Mouse (Mus musculus): ENCODE measurements around the gene Pou3f3.

Pou3f3 gene

DNA sequence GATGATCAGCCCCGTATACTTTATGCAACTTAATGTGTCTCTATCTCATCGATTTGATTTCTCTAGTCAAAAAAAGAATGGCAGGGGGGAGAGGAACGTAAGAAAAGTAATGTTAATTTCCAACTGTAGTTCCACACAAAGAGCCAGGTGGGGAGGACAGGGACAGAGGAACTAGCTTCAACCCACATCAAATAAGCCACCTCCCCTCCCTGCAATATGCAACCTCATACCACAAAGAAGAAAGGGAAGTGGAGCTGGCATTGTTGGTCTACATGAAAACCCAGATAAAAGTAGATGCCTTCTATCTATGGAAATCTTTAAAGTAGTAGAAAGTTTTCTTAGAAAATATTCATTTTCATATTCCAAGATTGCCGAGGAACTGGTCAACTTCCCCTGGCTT, 14.7 kb downstream of the Pou3f3 start:
- DNase-seq (ENCODE audit: low read depth, low spot score): no peak

GRCm38 (mm10) chr1:42710995-42711394, 15.4 kb downstream of the Pou3f3 start:
- DNase-seq (ENCODE audit: low read depth, low spot score): no peak

DNA sequence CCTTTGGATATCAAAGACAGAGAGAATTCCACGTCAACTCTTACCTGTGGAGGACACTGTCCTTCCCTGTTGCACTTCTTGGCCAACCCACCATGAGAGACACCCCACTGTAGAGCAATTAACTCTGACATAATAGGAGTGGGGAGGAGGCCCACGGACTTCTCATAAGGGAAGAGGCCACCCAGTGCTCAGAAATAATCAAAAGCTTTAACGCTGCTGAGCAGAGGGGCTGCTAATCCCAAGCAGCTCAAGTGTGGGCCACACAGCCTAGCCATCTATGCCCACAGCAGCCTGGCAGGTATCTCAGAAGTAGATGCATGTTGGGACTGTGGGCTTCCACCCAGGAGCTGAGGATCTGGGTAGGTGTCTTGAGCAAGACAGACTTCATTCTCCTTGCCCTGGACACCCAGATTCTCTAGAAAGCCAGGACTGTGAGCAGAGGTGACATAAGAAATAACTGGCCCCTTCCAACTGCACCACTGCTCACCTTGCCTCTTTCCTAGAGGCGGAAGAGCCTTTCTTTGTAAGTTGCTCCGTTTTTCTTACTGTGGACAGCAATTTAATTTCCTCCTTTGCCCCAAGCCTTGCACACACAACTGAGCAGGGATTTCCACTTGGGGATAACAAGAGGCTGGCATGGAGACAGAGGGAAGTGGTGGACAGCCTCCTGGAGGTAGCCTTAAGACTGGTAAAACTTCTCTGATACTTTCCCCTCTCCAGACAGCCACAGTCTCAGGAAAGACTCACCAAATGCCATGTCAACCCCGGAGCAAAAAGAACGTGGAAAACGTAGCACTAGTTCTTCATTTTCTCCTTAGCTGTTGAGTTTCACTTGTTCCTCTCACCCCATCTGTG, 16.1 kb downstream of the Pou3f3 start:
- DNase-seq (ENCODE audit: low read depth, low spot score): no peak

- no peak for DNase-seq (ENCODE audit: low read depth, low spot score)
Measured at GRCm38 (mm10) chr1:42712311-42712690, 16.7 kb downstream of the Pou3f3 start.

DNA sequence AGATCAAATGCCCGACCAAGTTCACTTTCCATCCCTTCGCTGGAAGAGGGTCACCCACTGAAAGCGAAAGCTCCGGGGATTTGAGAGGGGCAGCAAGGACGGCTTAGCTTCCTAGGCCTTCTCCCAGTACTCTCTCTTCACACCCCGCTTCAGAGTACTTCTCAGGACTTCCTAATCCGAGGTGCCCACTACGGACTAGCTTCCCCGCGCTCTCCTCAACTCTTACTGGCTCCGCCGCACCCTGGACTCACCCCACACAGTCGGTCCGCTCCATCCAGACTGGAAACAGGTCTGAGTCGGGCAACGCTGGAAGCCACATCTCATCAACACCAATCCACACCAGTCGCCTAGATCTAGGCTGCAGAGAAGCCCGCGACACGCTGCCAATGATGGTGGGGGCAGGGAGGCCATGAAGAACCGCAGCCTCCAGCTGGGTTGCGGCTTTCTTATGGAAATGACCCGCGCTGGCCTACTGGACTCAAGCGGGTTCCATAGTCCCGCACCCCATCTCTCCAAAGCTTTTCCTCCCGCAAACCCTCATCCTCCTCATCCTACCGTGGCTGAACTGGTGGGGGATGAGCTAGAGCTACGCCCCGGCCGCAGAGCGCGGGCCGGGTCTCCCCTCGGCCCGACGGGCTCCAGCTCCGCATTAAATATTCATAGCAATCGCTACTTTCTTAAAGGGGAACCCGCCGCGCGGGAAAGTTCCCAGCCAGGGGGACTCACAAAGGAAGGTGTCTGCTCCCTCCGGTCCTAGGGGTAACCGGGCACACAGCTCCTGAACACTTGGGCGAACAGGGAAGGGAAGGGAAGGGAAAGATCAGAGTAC, 17.8 kb downstream of the Pou3f3 start:
- DNase-seq (ENCODE audit: low read depth, low spot score): peak; percentile 65

DNA sequence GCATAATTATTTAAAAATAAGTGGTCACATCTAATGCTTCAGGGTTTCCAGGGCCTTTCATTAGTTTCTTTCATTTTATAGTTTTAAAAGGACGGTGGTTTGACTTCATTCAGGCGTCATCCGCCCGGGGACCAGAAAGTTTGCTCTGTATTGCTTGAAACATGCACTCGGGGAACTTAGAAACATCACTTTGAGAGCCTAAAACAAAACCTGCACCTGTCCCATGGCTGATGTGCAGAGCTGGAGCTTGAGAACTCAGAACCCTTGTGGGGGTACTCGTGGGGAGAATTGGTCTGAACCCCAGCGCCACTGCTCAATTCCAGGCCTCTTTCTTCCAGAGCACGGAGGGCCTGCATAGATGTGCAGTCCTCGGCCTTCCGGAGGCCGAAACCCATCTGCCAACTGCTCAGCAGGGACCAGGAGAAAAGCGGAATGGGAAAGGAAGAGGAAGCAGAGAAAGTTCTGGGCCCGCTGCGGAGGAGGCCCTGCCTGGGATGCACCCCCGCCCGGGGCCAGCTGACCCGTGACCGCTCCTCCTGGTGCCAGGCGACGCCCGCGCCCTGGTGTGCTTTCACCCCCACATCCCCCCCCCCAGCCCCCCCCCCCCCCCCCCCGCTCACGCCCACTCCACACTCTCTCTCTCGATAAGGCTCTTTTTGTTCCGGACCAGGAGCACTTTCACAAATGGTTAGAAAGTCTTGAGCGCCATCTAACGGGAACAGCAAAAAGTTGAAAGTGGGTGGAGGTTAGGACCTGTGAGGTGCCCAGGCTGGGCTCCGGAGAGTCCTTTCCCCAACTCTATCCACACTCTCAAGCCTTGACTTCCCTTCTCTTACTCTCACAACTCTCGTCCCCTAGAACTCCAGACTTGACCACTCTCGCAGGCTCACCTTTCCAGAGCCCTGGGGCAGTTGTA, 18.7 kb downstream of the Pou3f3 start:
- peak; percentile 82 for DNase-seq (ENCODE audit: low read depth, low spot score)

DNA sequence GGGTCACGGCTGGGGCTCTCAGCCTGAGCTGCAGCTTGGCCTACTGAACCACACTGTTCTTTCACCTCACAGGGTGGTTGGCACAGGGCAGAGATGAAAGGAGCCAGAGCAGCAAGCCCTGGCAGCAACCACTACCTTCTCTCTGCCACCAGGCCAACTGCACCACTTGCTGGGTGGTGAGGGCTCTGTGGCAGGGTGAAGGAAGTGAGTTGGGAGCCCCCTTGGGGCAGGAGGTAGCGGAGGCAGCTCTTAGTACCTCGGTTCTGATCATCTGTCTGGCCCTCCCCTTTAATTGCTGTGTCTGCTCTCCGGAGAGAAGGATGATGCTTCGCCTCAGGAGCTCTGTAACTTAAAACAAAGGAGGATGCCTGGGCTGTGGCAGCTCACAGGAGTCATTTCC, 23.0 kb downstream of the Pou3f3 start:
- DNase-seq (ENCODE audit: low read depth, low spot score): peak; percentile 38

GRCm38 (mm10) chr1:42721353-42721752, 25.8 kb downstream of the Pou3f3 start:
- no peak for DNase-seq (ENCODE audit: low read depth, low spot score)

DNA sequence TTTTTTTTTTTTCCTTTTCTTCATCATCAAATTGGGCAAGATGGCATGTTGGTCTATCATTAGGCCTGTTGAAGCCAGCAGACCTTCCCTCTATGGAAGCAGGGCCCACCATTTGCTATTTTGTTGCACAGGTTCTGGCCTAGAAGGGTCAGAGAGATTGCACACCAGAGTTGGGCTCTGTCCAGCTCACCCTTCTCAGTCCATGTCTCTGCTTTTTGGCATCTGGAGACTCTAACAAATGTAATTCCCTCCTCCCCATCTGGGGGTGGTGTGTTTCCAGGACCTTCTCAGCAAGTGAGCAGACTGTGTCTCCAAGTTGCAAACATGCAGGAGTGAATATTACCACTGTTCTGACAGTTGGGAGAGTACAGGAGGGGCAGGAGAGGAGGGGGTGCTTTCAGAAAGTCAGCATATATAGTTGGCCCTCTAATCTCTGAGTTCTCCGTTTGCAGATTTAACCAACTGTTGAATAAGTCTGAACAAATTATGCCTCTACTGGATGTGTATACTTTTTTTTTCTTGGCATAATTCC, 28.3 kb downstream of the Pou3f3 start:
- DNase-seq (ENCODE audit: low read depth, low spot score): no peak

GRCm38 (mm10) chr1:42724881-42725280, 29.3 kb downstream of the Pou3f3 start:
- DNase-seq (ENCODE audit: low read depth, low spot score): peak; percentile 67

DNA sequence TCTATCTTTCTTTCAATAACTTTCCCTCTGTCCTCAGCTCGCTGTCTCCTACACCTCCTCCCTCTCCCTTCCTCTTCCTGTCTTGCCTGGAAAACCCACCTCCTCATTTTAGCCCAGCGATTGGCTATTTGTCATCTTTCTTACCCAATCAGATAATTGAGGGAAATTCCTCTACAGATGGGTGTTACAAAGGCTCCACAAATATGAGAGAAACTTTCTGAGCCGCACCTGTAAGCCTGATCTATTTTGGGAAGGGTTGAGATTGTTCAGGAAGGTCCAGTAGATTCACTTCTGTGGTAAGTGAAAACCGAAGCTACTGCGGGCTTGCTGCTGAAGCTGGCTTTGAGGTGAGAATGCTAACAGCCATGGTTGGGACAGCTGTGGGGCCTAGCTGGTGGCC, 31.6 kb downstream of the Pou3f3 start:
- no peak for DNase-seq (ENCODE audit: low read depth, low spot score)

DNA sequence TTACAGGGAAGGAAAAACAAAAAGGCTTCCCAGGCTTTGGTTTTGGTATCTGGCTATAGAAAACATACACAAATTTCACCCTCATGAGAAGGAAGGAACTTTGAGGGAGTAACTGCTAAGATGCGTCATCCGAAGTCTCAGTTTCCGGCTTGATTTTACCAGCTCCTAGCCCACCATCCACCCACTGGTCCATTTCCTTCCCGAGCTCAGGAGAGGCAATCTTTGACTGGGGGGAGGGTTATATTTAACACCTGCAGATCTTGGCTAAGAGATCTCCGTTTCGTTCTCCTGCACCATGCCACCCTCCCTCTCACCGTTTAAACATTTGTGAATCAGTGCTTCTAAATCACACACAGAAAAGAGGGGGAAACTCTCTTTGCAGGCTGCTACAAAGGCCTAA, 32.1 kb downstream of the Pou3f3 start:
- DNase-seq (ENCODE audit: low read depth, low spot score): no peak

- no peak for DNase-seq (ENCODE audit: low read depth, low spot score)
Measured at GRCm38 (mm10) chr1:42741383-42742241, 46.0 kb downstream of the Pou3f3 start.

DNA sequence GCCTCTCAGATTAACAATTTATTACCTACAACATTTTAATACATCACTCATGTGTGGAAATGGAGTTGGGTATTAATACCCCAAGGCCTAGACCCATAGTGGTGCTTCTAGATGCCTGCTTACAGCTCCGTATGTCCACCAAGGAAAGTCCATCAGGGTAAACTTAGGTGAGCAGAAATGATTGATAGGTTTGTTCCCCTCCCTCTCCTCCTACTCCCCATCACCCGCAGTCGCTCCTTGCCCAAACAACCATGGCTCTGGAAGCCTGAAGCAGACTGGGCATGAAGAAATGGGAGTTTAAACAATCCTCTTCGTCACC, 46.6 kb downstream of the Pou3f3 start:
- no peak for DNase-seq (ENCODE audit: low read depth, low spot score)

DNA sequence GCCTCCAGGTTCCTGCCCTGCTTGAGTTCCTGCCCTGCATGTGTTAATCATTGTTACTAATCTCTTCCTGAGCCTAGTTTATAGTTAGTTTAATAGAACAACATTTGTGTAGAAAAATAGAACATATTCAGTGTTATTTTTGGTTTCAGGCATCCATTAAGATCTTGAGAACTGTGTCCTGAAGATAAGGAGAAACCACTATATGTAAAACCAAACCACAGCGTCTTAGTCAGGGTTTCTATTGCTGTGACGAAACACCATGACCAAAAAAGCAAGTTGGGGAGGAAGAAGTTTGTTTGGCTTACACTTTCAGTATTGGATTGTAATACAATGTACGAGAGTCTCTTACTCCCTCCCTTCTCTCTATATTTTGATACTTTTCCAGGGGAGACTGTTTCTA, 49.5 kb downstream of the Pou3f3 start:
- DNase-seq (ENCODE audit: low read depth, low spot score): no peak

- DNase-seq (ENCODE audit: low read depth, low spot score): no peak
Measured at GRCm38 (mm10) chr1:42749536-42750292, 54.1 kb downstream of the Pou3f3 start.

Measured in ES-CJ7 (cell line).